Mouse (Mus musculus) C2C12 (cell line): ENCODE results near the gene AL732309.1.

Source experiments
- CTCF ChIP-seq: IDR thresholded peaks from one replicate; pipeline ENCODE4 v1.5.1; 2011; ENCODE audit not compliant: control insufficient read depth, insufficient read depth, insufficient read length
- MYOD1 ChIP-seq: IDR thresholded peaks from one replicate; pipeline ENCODE4 v1.6.1; 2011; ENCODE audit warnings: low read depth; ENCODE audit not compliant: control insufficient read depth, insufficient read length
- MYOG ChIP-seq: IDR thresholded peaks from one replicate; pipeline ENCODE4 v1.6.1; 2011; ENCODE audit not compliant: control insufficient read depth, insufficient read length; ENCODE audit errors: extremely low read depth
- USF1 ChIP-seq: IDR thresholded peaks from one replicate; pipeline ENCODE4 v1.6.1; 2011; ENCODE audit warnings: low read depth, mild to moderate bottlenecking, control low read depth, moderate library complexity

- no peak for TF ChIP-seq CTCF
- no peak for TF ChIP-seq MYOG
- TF ChIP-seq MYOD1 = no peak
- no peak for TF ChIP-seq USF1
Measured at GRCm38 (mm10) chr2:25238106-25238505, 8.6 kb downstream of the AL732309.1 start.
